Mouse (Mus musculus): Measurements from ENCODE around the gene Rbm3.

DNA sequence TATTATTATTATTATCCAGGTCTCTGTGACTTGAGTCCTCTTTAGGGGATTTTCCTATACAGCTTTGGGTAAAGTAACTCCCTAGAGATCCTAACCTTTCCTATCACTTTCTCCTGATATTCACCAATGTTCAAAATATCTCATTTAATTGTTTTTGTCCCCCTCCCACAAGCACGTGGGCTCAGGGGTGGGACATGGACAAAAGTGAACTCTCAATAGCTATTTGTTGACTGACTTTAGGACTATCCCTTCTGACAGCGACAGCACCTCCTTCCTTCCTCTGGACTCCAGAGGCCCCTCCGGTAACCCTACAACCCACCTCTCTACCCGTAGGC lies 29.5 kb upstream of the Rbm3 start:
- no peak for TF ChIP-seq POLR2A (IDR thresholded peaks at IDR 0.05; ENCODE audit: insufficient read depth, low read length)
- no peak for TF ChIP-seq EP300 (IDR thresholded peaks at IDR 0.05; ENCODE audit: insufficient read depth, low read depth, low read length)
